Mouse (Mus musculus): ENCODE results near the gene Iqce.

The Iqce gene

GRCm38 (mm10) chr5:140612191-140612590 lies 90.0 kb downstream of the Iqce start:
- no peak for DNase-seq

All from cerebellum, adult 11 months (tissue).